Comparison of ENCODE assay signal across 33 mouse cellular contexts in the genomic region with DNA sequence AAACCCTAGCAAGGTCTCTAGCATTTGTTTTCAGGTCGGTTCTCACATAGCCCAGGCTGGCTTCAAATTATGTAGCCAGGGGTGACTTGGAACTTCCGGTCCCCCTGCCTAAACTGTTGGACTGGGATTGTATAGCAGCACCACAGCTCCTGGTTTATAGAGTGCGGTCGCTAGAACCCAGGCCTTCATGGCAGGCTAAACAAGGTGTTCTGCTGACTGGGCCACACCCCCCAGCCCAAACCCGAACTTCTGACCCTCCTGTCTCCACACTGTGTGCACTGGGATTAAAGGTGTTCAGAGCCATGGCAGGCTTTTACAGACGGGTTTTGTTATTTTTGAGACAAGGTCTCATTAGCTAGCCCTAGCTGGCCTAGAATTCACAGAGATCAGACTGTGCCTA. TPM values are rescaled to one million over a fixed set of nuclear protein-coding genes. Genes with fewer than 3 reads are reported as not detected.
A peak's percentile ranks its signal among the peaks of the same experiment; 100 is the strongest.
DNase-seq lines count a peak whose midpoint lies in the region; ATAC-seq and TF ChIP-seq lines count a peak whose summit lies in the region.
"Had no signal": no experiment of that assay in that cellular context is flagged by ENCODE, and none has a peak within 500 bp of the region (broad histone marks: within the 10 kb centered on the region; RNA-seq: fewer than 3 reads in every experiment).

No protein-coding gene starts in this region.

- 74% methylated on average over 6 of the region's 6 CpGs for WGBS in heart, embryonic 15.5 days
- WGBS in heart, embryonic 10.5 days: 83% methylated on average over 6 of the region's 6 CpGs
- 52% methylated on average over 6 of the region's 6 CpGs for WGBS in lung, embryonic 16.5 days
- WGBS in intestine, postnatal 0 days: 57% methylated on average over 6 of the region's 6 CpGs
- WGBS in stomach, embryonic 16.5 days: 62% methylated on average over 6 of the region's 6 CpGs

- peak overlapping the region; percentile 60 for H3K27ac ChIP-seq in heart, embryonic 15.5 days
- no peak overlapping the region for H3K27ac ChIP-seq in heart, embryonic 10.5 days
- H3K27ac ChIP-seq in lung, embryonic 16.5 days (ENCODE audit: low read length): peak overlapping the region; percentile 94
- no peak overlapping the region for H3K27ac ChIP-seq in intestine, postnatal 0 days (ENCODE audit: low read depth, low read length)
- H3K27ac ChIP-seq in stomach, embryonic 16.5 days (ENCODE audit: low read length): peak overlapping the region; percentile 91
- H3K27ac ChIP-seq: forebrain, embryonic 10.5 days; hindbrain, postnatal 0 days; limb, embryonic 12.5 days; midbrain, embryonic 12.5 days had no signal

- intact Hi-C loops in left cerebral cortex, postnatal 4 days (cut with DNase I): no loop called here

- H3K27me3 ChIP-seq in heart, embryonic 15.5 days: no peaks in the 10 kb centered on the region
- H3K27me3 ChIP-seq in heart, embryonic 10.5 days (ENCODE audit: insufficient read depth, poor library complexity, severe bottlenecking): no peaks in the 10 kb centered on the region
- H3K27me3 ChIP-seq in lung, embryonic 16.5 days (ENCODE audit: control insufficient read depth, insufficient read depth, low read depth, low read length): no peaks in the 10 kb centered on the region
- no peaks in the 10 kb centered on the region for H3K27me3 ChIP-seq in intestine, postnatal 0 days (replicated peaks; ENCODE audit: control insufficient read depth, insufficient read depth, low read length)
- H3K27me3 ChIP-seq in stomach, embryonic 16.5 days (ENCODE audit: control insufficient read depth, insufficient read depth, low read length): no peaks in the 10 kb centered on the region
- H3K27me3 ChIP-seq: limb, embryonic 12.5 days; midbrain, embryonic 12.5 days had no signal

- H3K4me2 ChIP-seq in heart, embryonic 15.5 days: no peak overlapping the region
- H3K4me2 ChIP-seq in lung, embryonic 16.5 days (ENCODE audit: low read depth, low read length): no peak overlapping the region
- H3K4me2 ChIP-seq in intestine, postnatal 0 days (replicated peaks; ENCODE audit: low read depth): no peak overlapping the region
- peak overlapping the region; percentile 19; the same call in 1 of the 2 replicates for H3K4me2 ChIP-seq in stomach, embryonic 16.5 days (ENCODE audit: low read depth, low read length)
- H3K4me2 ChIP-seq: limb, embryonic 12.5 days; liver, embryonic 11.5 days; midbrain, embryonic 12.5 days had no signal

- no peak for TF ChIP-seq CTCF in intestine, postnatal 0 days (IDR thresholded peaks at IDR 0.05; ENCODE audit: low read depth)

- no peak for ATAC-seq in heart, embryonic 15.5 days (replicated peaks; ENCODE audit: insufficient number of reproducible peaks, insufficient read depth, low FRiP score, low read depth)
- ATAC-seq in lung, embryonic 16.5 days (ENCODE audit: low read depth): peak; percentile 53; the same call in 1 of the 2 replicates
- peak; percentile 35; the same call in 1 of the 2 replicates for ATAC-seq in intestine, postnatal 0 days
- ATAC-seq in stomach, embryonic 16.5 days (ENCODE audit: insufficient read depth, low FRiP score): peak; percentile 71; the same call in 1 of the 2 replicates
- ATAC-seq: forebrain, postnatal 0 days; hindbrain, postnatal 0 days; liver, postnatal 0 days had no signal

- peaks cover 9% of the 10 kb centered on the region for H3K4me1 ChIP-seq in heart, embryonic 15.5 days (replicated peaks)
- peaks cover 9% of the 10 kb centered on the region for H3K4me1 ChIP-seq in heart, embryonic 10.5 days
- H3K4me1 ChIP-seq in lung, embryonic 16.5 days (replicated peaks; ENCODE audit: control insufficient read depth, insufficient read depth, low read length): peaks cover 9% of the 10 kb centered on the region; the same call in 1 of the 2 replicates
- 0 out of 2 replicates have a peak, but pooled peaks cover 2% of the 10 kb centered on the region for H3K4me1 ChIP-seq in intestine, postnatal 0 days (replicated peaks; ENCODE audit: control insufficient read depth, insufficient read depth, low read length)
- no peaks in the 10 kb centered on the region for H3K4me1 ChIP-seq in stomach, embryonic 16.5 days (ENCODE audit: control insufficient read depth, insufficient read depth, low read length)
- H3K4me1 ChIP-seq: forebrain, embryonic 10.5 days; limb, embryonic 12.5 days; midbrain, embryonic 12.5 days had no signal

- no peak overlapping the region for H3K4me3 ChIP-seq in heart, embryonic 15.5 days
- no peak overlapping the region for H3K4me3 ChIP-seq in heart, embryonic 10.5 days
- H3K4me3 ChIP-seq in lung, embryonic 16.5 days (ENCODE audit: low read length): no peak overlapping the region
- no peak overlapping the region for H3K4me3 ChIP-seq in intestine, postnatal 0 days (ENCODE audit: low read depth, low read length)
- H3K4me3 ChIP-seq in stomach, embryonic 16.5 days (replicated peaks; ENCODE audit: low read length): no peak overlapping the region
- H3K4me3 ChIP-seq: forebrain, embryonic 10.5 days; limb, embryonic 12.5 days; midbrain, embryonic 12.5 days had no signal

- no peak overlapping the region for H3K9ac ChIP-seq in heart, embryonic 15.5 days
- no peak overlapping the region for H3K9ac ChIP-seq in lung, embryonic 16.5 days (ENCODE audit: low read length)
- no peak overlapping the region for H3K9ac ChIP-seq in intestine, postnatal 0 days (ENCODE audit: low read depth, low read length)
- H3K9ac ChIP-seq in stomach, embryonic 16.5 days (ENCODE audit: low read length): peak overlapping the region; percentile 5; the same call in 1 of the 2 replicates
- H3K9ac ChIP-seq: forebrain, postnatal 0 days; limb, embryonic 12.5 days; liver, postnatal 0 days; midbrain, embryonic 12.5 days had no signal

- no peaks in the 10 kb centered on the region for H3K36me3 ChIP-seq in heart, embryonic 15.5 days
- H3K36me3 ChIP-seq in heart, embryonic 10.5 days: no peaks in the 10 kb centered on the region
- no peaks in the 10 kb centered on the region for H3K36me3 ChIP-seq in lung, embryonic 16.5 days (ENCODE audit: control insufficient read depth, insufficient read depth, low read length)
- H3K36me3 ChIP-seq in intestine, postnatal 0 days (ENCODE audit: control insufficient read depth, insufficient read depth): no peaks in the 10 kb centered on the region
- no peaks in the 10 kb centered on the region for H3K36me3 ChIP-seq in stomach, embryonic 16.5 days (ENCODE audit: control insufficient read depth, insufficient read depth, low read length)
- H3K36me3 ChIP-seq: forebrain, embryonic 10.5 days; limb, embryonic 12.5 days; midbrain, embryonic 12.5 days had no signal

- peaks cover 4% of the 10 kb centered on the region; the same call in 1 of the 2 replicates for H3K9me3 ChIP-seq in heart, embryonic 15.5 days (replicated peaks)
- H3K9me3 ChIP-seq in heart, embryonic 10.5 days: peaks cover 3% of the 10 kb centered on the region; the same call in 1 of the 2 replicates
- H3K9me3 ChIP-seq in lung, embryonic 16.5 days (ENCODE audit: control insufficient read depth, low read length): peaks cover 7% of the 10 kb centered on the region
- H3K9me3 ChIP-seq in intestine, postnatal 0 days (ENCODE audit: control insufficient read depth): no peaks in the 10 kb centered on the region
- peaks cover 7% of the 10 kb centered on the region; the same call in 1 of the 2 replicates for H3K9me3 ChIP-seq in stomach, embryonic 16.5 days (replicated peaks; ENCODE audit: control insufficient read depth, low read length)

- no peak for DNase-seq in heart, embryonic 10.5 days (ENCODE audit: low spot score)
- no peak for DNase-seq in lung, postnatal 4 days
- no peak for DNase-seq in left cerebral cortex, postnatal 4 days
- DNase-seq: cerebellum, adult 11 months; cerebellum, adult 9-11 months; forebrain, postnatal 0 days; gastrocnemius, postnatal 36 days; layer of hippocampus, postnatal 36 days; spleen, adult 18-20 months; thymus, adult 2 months had no signal

RNA-seq across cellular contexts. Expression of a gene that starts 13.5 kb away (rescaled TPM):
- polyA plus RNA-seq in heart, embryonic 15.5 days (2015; fragmentation: Nextera tagmentation; extraction: Ambion mirVana): 11.3 and 13.8 TPM in 2 replicates
- polyA plus RNA-seq in heart, embryonic 10.5 days (2016; fragmentation: Nextera tagmentation; extraction: Ambion mirVana): 15.5 and 16.1 TPM in 2 replicates
- polyA plus RNA-seq in lung, embryonic 16.5 days (2015; fragmentation: Nextera tagmentation; extraction: Ambion mirVana): 9.5 and 15.6 TPM in 2 replicates
- polyA plus RNA-seq in intestine, postnatal 0 days (2015; fragmentation: Nextera tagmentation; extraction: Ambion mirVana): 7.4 and 8.2 TPM in 2 replicates
- polyA plus RNA-seq in stomach, embryonic 16.5 days (2015; fragmentation: Nextera tagmentation; extraction: Ambion mirVana): 7.0 and 7.7 TPM in 2 replicates
- total RNA-seq in left cerebral cortex, postnatal 4 days (2021): 10 to 100 TPM; 59.3 to 60.2 TPM

RNA-seq across cellular contexts. Expression of a gene that starts 53.4 kb away (rescaled TPM):
- not detected in 2 replicates for polyA plus RNA-seq in heart, embryonic 15.5 days (2015; fragmentation: Nextera tagmentation; extraction: Ambion mirVana)
- not detected in 2 replicates for polyA plus RNA-seq in heart, embryonic 10.5 days (2016; fragmentation: Nextera tagmentation; extraction: Ambion mirVana)
- 0.25 TPM in 1 of 2 replicates, not detected in the other for polyA plus RNA-seq in lung, embryonic 16.5 days (2015; fragmentation: Nextera tagmentation; extraction: Ambion mirVana)
- polyA plus RNA-seq in intestine, postnatal 0 days (2015; fragmentation: Nextera tagmentation; extraction: Ambion mirVana): not detected in 2 replicates
- not detected in 2 replicates for polyA plus RNA-seq in stomach, embryonic 16.5 days (2015; fragmentation: Nextera tagmentation; extraction: Ambion mirVana)
- not detected for total RNA-seq in left cerebral cortex, postnatal 4 days (2021)
- total RNA-seq: adrenal gland, adult 2 months; adrenal gland, postnatal 4 days; common myeloid progenitor, adult 5-6 weeks; forebrain, postnatal 0 days; gastrocnemius, postnatal 36 days; heart, adult 8-10 months; hindbrain, postnatal 0 days; layer of hippocampus, adult 8-10 months; layer of hippocampus, postnatal 36 days; left cerebral cortex, postnatal 10 days; megakaryocyte progenitor cell, adult 5-6 weeks; MEL; monocyte, adult 5-6 weeks; neutrophil, adult 5-6 weeks had no signal
- polyA plus RNA-seq: adrenal gland, adult 2 months; C2C12; forebrain, embryonic 10.5 days; forebrain, postnatal 0 days; hindbrain, embryonic 11.5 days; hindbrain, postnatal 0 days; limb, embryonic 12.5 days; liver, embryonic 11.5 days; liver, postnatal 0 days; midbrain, embryonic 12.5 days; thymus, adult 2 months; urinary bladder, adult 2 months had no signal

Comparison
In these comparisons a context has a peak if more than half of its experiments do, and no peak if none do; other contexts are left out.
1. H3K27ac ChIP-seq: peak in heart, embryonic 15.5 days (single experiment), lung, embryonic 16.5 days (single experiment) and stomach, embryonic 16.5 days (single experiment); none in heart, embryonic 10.5 days (single experiment) and intestine, postnatal 0 days (single experiment).